Mouse (Mus musculus): ENCODE measurements around the gene Amdhd2.

DNA sequence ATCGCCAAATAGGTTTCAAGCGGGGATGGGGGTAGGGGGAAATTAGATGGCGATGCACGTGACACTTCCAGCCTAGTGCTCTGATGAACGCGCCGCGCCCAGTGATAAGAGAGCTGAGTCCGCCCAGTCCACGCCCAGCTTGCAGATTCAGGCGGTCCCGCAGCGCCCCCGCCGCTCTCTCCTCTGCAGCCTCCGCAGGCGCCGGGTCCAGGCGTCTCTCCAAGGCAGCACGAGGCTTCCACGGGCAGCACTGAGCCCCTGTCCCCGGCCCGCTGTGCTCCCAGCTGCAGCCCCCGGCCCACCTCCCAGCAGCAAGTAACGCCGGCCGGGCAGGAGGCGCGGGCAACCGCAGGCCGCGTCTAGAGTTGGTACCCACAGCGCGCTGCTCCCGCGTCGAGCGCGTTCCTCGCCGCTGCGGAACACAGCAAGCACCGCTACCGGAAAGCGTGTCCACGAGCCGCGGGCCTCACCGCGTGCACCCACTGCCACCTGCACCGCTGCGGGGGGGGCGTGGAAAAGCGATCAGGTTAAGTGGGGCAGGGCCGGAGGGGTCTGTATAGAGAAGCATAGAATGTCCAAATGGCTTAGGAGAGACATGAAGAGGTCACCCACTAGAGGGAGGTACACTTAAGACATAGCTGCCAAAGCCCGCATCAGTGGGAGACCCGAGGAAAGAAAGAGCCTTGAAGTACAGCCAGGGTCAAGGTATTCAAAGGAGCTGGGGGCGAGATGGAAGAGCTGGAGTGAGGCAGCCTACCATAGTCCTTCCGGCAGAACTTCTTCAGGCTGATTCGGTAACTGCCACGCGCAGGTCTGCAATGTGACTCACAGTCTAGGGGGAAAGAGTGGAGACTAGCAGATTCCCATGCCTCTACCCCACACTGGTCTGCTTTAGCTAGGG, 43.1 kb upstream of the Amdhd2 start:
- no peak for TF ChIP-seq CTCF (IDR thresholded peaks at IDR 0.05; ENCODE audit: borderline replicate concordance, insufficient read depth, low read length)
- TF ChIP-seq POLR2A (IDR thresholded peaks at IDR 0.05; ENCODE audit: low read depth, low read length), result no peak
